Mouse (Mus musculus) kidney, postnatal 25 days (tissue): ENCODE results near the gene Syt6.

Experiments used
- DNase-seq, 2 experiments: peaks; one replicate each; pipeline ENCODE4 v3.0.0; 2021; ENCODE audit warnings: mixed read lengths in 2 of 2

Syt6 gene

GRCm38 (mm10) chr3:103575156-103575892 lies at the start of gene Syt6:
TSS of gene Syt6 (plus strand) at chr3:103575231.
- no peak for DNase-seq

- DNase-seq, result no peak
Observed at GRCm38 (mm10) chr3:103526201-103526704, 48.8 kb upstream of the Syt6 start.

- no peak for DNase-seq
Observed at GRCm38 (mm10) chr3:103526864-103527263, 48.2 kb upstream of the Syt6 start.

GRCm38 (mm10) chr3:103534036-103534435 lies 41.0 kb upstream of the Syt6 start:
- DNase-seq, result no peak

- no peak for DNase-seq
Observed at GRCm38 (mm10) chr3:103535207-103535606, 39.8 kb upstream of the Syt6 start.

GRCm38 (mm10) chr3:103539148-103539547 lies 35.9 kb upstream of the Syt6 start:
- no peak for DNase-seq

- no peak for DNase-seq
Observed at GRCm38 (mm10) chr3:103546166-103546565, 28.9 kb upstream of the Syt6 start.

GRCm38 (mm10) chr3:103546626-103547025 lies 28.4 kb upstream of the Syt6 start:
- DNase-seq, result no peak

GRCm38 (mm10) chr3:103550236-103550635 lies 24.8 kb upstream of the Syt6 start:
- DNase-seq, result no peak

- no peak for DNase-seq
Observed at GRCm38 (mm10) chr3:103567226-103567625, 7.8 kb upstream of the Syt6 start.

GRCm38 (mm10) chr3:103572526-103572925 lies 2.5 kb upstream of the Syt6 start:
- DNase-seq, result no peak

GRCm38 (mm10) chr3:103573106-103573790 lies 1.8 kb upstream of the Syt6 start:
- no peak for DNase-seq

- DNase-seq, result peak; percentile 54 to 73
Observed at GRCm38 (mm10) chr3:103573791-103574166, 1.3 kb upstream of the Syt6 start.

GRCm38 (mm10) chr3:103574566-103575155 lies 370 bp upstream of the Syt6 start:
- no peak for DNase-seq

- DNase-seq, result no peak
Observed at GRCm38 (mm10) chr3:103575893-103576641, 1.0 kb downstream of the Syt6 start.

- DNase-seq, result no peak
Observed at GRCm38 (mm10) chr3:103587136-103587535, 12.1 kb downstream of the Syt6 start.

- DNase-seq, result no peak
Observed at GRCm38 (mm10) chr3:103587672-103588071, 12.6 kb downstream of the Syt6 start.

GRCm38 (mm10) chr3:103589636-103590035 lies 14.6 kb downstream of the Syt6 start:
- DNase-seq, result no peak

GRCm38 (mm10) chr3:103592636-103593035 lies 17.6 kb downstream of the Syt6 start:
- DNase-seq, result no peak

- DNase-seq, result no peak
Observed at GRCm38 (mm10) chr3:103593631-103594030, 18.6 kb downstream of the Syt6 start.

- no peak for DNase-seq
Observed at GRCm38 (mm10) chr3:103595271-103595810, 20.3 kb downstream of the Syt6 start.

- DNase-seq, result no peak
Observed at GRCm38 (mm10) chr3:103597586-103597985, 22.6 kb downstream of the Syt6 start.

GRCm38 (mm10) chr3:103601011-103601410 lies 26.0 kb downstream of the Syt6 start:
- no peak for DNase-seq
